Mouse (Mus musculus) olfactory bulb, adult 2 months (tissue): ENCODE data around the gene Herc1. TPM values are rescaled to one million over a fixed set of nuclear protein-coding genes. Genes with fewer than 3 reads are reported as not detected.
"Not testable (repeated sequence)": the region's sequence is repeated elsewhere in the genome, so short reads cannot be mapped to it uniquely, and the experiment has no call there.

ENCODE experiments used
- H3K27ac ChIP-seq: fragments of 200-500 bp; 2 replicates; pipeline ENCODE4 v1.5.1; 2012; ENCODE audit warnings: low read depth, low read length; ENCODE audit not compliant: insufficient read depth
- H3K4me1 ChIP-seq: fragments of 200-500 bp; 2 replicates; pipeline ENCODE4 v1.6.1; 2012; ENCODE audit warnings: low read length; ENCODE audit not compliant: control insufficient read depth, insufficient read depth
- H3K4me3 ChIP-seq: fragments of 200-500 bp; 2 replicates; pipeline ENCODE4 v1.5.1; 2012; ENCODE audit warnings: mild to moderate bottlenecking, low read depth, low read length, moderate library complexity; ENCODE audit not compliant: insufficient read depth
- CTCF ChIP-seq: fragments of 200-500 bp; IDR thresholded peaks from 2 replicates; pipeline ENCODE4 v1.5.1; 2012; ENCODE audit warnings: low read depth, mild to moderate bottlenecking, low read length, moderate library complexity; ENCODE audit not compliant: insufficient read depth
- POLR2A ChIP-seq: fragments of 200-500 bp; IDR thresholded peaks from 2 replicates; pipeline ENCODE4 v1.6.1; 2012; ENCODE audit warnings: mild to moderate bottlenecking, low read depth, low read length, moderate library complexity; ENCODE audit not compliant: insufficient read depth
- WGBS: fragments of 180-500 bp; shearing (Covaris S2); methylation state at CpG from one replicate; pipeline ENCODE4 v1.1.7; 2018; 5-methylcytosine and 5-hydroxymethylcytosine counted together
- polyA plus RNA-seq: library from polyadenylated mRNA; stranded (reverse); fragments of >200 nt; gene quantifications from 2 replicates; pipeline ENCODE4 v1.2.4, GENCODE M21; 2012; ENCODE audit warnings: low replicate concordance; ENCODE audit not compliant: missing spikeins, insufficient read depth, insufficient read length

Herc1 gene
- polyA plus RNA-seq, 1 experiment = 148 TPM

DNA sequence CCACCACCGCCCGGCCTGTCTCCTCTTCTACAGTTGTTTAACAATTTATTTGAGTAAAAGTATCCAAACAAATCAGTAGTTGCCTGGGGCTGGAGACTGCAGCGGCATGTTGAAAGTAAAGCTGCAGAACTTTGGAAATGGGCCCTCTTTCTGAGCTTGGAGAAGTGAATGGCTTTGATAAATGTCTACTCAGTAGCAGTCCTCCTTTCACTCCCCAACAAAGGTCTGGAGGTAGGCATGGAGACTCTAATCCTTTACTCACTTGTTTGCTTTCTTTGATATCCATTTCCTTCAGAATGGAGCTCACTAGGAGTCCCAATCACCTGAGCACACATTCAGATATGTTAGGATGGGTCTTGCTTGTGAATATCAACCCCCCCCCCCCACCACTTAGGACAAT, 20.1 kb downstream of the Herc1 start:
- Histone ChIP-seq H3K4me1 (no peaks in the 10 kb centered on the region), H3K27ac (no peak overlapping the region), H3K4me3 (no peak overlapping the region)
- WGBS = 49% methylated on average over 3 of the region's 3 CpGs
- TF ChIP-seq POLR2A (no peak), CTCF (no peak)

GRCm38 (mm10) chr9:66370847-66371246, 20.6 kb downstream of the Herc1 start:
- no peak overlapping the region for H3K27ac ChIP-seq
- no peaks in the 10 kb centered on the region for H3K4me1 ChIP-seq
- H3K4me3 ChIP-seq = no peak overlapping the region
- no peak for TF ChIP-seq POLR2A
- TF ChIP-seq CTCF = no peak
- 55% methylated on average over 3 of the region's 3 CpGs for WGBS

- Histone ChIP-seq H3K27ac (no peak overlapping the region), H3K4me3 (no peak overlapping the region), H3K4me1 (no peaks in the 10 kb centered on the region)
- WGBS = 97% methylated on average over 3 of the region's 3 CpGs
- TF ChIP-seq POLR2A = no peak
- TF ChIP-seq CTCF = no peak
Observed at GRCm38 (mm10) chr9:66373432-66373831, 23.2 kb downstream of the Herc1 start.

- no peak for TF ChIP-seq CTCF
- TF ChIP-seq POLR2A = no peak
- Histone ChIP-seq H3K4me3 (no peak overlapping the region), H3K27ac (no peak overlapping the region), H3K4me1 (no peaks in the 10 kb centered on the region)
Observed at GRCm38 (mm10) chr9:66374495-66375478, 24.5 kb downstream of the Herc1 start.

DNA sequence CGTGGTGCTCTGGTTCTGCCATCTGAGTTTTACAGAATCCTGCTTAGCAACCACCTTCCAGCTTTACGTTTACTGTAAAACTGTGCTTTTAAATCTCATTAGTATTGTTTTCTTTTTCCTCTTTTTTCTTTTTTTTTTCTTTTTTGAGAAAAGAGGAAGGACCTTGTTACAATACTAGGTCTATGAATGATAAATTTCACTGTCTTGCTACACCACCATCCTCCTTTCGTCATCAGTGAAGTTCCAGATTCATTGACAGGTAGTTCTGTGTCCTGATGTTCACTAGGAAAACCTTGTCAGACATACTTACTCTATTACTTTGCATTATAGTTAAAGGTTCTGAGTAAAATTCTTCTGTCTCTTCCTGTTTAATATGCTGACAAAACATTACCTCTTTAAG, 33.2 kb downstream of the Herc1 start:
- H3K4me1 ChIP-seq = no peaks in the 10 kb centered on the region
- TF ChIP-seq CTCF (no peak), POLR2A (no peak)
- H3K4me3 ChIP-seq = no peak overlapping the region
- whole genome bisulfite sequencing = 76% methylated on average over 3 of the region's 3 CpGs
- no peak overlapping the region for H3K27ac ChIP-seq

GRCm38 (mm10) chr9:66390338-66390737, 40.1 kb downstream of the Herc1 start:
- 95% methylated on average over 2 of the region's 2 CpGs for WGBS
- H3K27ac ChIP-seq, H3K4me1 ChIP-seq, H3K4me3 ChIP-seq: not testable (repeated sequence)

GRCm38 (mm10) chr9:66393304-66393703, 43.1 kb downstream of the Herc1 start:
- TF ChIP-seq CTCF = no peak
- TF ChIP-seq POLR2A = no peak
- no peak overlapping the region for H3K27ac ChIP-seq
- H3K4me3 ChIP-seq = no peak overlapping the region
- no peaks in the 10 kb centered on the region for H3K4me1 ChIP-seq
- 93% methylated on average over 5 of the region's 5 CpGs for WGBS

DNA sequence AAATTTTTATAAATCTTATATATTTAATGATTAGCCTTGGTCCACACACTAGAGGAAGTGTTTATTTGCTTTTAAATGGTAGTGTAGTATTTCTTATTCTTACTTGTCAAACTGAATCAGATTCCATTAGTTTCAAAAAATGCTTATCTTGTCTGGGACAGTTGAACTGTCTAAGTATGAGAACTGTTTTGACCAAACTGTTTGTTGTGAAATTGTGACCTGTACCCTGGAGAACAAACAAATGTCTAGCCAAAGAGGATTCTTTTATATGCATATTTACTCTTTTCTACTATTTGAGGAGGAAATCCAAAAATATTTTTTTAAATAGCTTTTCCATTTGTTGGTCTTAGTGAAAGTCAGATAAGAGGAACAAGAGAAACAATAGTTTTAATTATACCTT, 73.2 kb downstream of the Herc1 start:
- no peaks in the 10 kb centered on the region for H3K4me1 ChIP-seq
- no peak overlapping the region for H3K4me3 ChIP-seq
- no peak for TF ChIP-seq CTCF
- TF ChIP-seq POLR2A = no peak
- H3K27ac ChIP-seq = no peak overlapping the region

GRCm38 (mm10) chr9:66440007-66440406, 89.8 kb downstream of the Herc1 start:
- Histone ChIP-seq H3K27ac (no peak overlapping the region), H3K4me1 (no peaks in the 10 kb centered on the region), H3K4me3 (no peak overlapping the region)
- WGBS = 92% methylated on average over 8 of the region's 8 CpGs
- TF ChIP-seq POLR2A = no peak
- no peak for TF ChIP-seq CTCF

DNA sequence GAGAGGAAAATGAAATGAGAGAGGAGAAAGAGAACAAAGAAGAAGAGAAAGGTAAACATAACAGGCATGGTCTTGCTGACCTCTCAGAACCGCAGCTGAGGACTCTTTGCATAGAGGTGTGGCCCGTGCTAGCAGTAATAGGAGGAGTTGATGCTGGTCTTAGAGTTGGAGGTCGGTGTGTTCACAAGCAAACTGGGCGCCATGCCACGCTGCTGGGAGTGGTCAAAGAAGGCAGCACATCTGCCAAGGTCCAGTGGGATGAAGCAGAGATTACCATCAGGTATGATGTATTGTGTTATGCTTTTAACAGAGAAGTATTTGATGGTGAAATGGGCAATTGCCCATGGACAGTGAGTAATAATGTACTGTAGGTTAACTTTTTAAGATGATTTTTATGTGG, 98.0 kb downstream of the Herc1 start:
- Histone ChIP-seq H3K27ac (no peak overlapping the region), H3K4me1 (0 out of 2 replicates have a peak, but pooled peaks cover 2% of the 10 kb centered on the region), H3K4me3 (no peak overlapping the region)
- TF ChIP-seq CTCF = no peak
- WGBS = 82% methylated on average over 5 of the region's 5 CpGs
